Mouse (Mus musculus) brown adipose tissue, adult 24 weeks (tissue): ENCODE data around the gene Agap3. TPM values are rescaled to one million over a fixed set of nuclear protein-coding genes. Genes with fewer than 3 reads are reported as not detected.

Experiments
- H3K27ac ChIP-seq: fragments of 200-500 bp; replicated peaks from 2 replicates; pipeline ENCODE4 v1.5.1; 2012; ENCODE audit warnings: low read depth, mild to moderate bottlenecking, low read length
- H3K4me1 ChIP-seq: fragments of 200-500 bp; 2 replicates; pipeline ENCODE4 v1.6.1; 2012; ENCODE audit warnings: low read length, mixed read lengths; ENCODE audit not compliant: control insufficient read depth, insufficient read depth, insufficient read length
- H3K4me3 ChIP-seq: fragments of 200-500 bp; 2 replicates; pipeline ENCODE4 v1.5.1; 2012; ENCODE audit warnings: low read depth, mild to moderate bottlenecking, low read length, moderate library complexity; ENCODE audit not compliant: insufficient read depth
- polyA plus RNA-seq: library from polyadenylated mRNA; stranded (reverse); fragments of >200 nt; gene quantifications from 2 replicates; pipeline ENCODE4 v1.2.4, GENCODE M21; 2012; ENCODE audit not compliant: missing spikeins, insufficient read depth, insufficient read length

Gene Agap3
- polyA plus RNA-seq, 1 experiment: 17.2 TPM

DNA sequence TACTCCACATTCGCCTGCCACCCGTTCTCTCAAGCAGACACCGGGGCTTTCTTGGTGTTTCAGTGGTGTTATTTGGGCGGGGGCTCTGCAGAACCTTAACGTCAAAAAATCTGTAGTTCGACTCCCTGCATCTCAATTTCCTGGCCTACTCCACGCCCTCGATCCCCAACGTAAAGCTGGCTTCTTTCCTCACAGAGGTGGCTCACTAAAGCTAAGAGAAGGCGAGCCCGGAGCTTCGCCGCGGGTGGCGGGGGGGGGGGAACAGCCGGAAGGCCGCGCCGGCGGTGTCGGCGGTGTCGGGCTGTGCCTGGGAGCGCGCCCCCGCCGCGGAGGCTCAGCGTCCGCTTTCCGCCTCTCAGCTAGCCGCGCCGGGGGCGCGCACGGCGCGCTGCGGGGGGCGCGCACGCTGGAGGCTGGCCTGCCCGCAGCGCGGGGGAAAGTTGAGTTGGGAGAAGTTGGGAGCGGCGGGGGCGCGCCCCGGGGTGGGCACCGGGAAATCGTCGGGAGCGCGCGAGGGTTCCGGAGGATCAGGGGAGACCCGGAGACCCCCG, 27.0 kb upstream of the Agap3 start:
- Histone ChIP-seq H3K27ac (peak overlapping the region; percentile 99), H3K4me3 (peak overlapping the region; percentile 89), H3K4me1 (0 out of 2 replicates have a peak, but pooled peaks cover 6% of the 10 kb centered on the region)

DNA sequence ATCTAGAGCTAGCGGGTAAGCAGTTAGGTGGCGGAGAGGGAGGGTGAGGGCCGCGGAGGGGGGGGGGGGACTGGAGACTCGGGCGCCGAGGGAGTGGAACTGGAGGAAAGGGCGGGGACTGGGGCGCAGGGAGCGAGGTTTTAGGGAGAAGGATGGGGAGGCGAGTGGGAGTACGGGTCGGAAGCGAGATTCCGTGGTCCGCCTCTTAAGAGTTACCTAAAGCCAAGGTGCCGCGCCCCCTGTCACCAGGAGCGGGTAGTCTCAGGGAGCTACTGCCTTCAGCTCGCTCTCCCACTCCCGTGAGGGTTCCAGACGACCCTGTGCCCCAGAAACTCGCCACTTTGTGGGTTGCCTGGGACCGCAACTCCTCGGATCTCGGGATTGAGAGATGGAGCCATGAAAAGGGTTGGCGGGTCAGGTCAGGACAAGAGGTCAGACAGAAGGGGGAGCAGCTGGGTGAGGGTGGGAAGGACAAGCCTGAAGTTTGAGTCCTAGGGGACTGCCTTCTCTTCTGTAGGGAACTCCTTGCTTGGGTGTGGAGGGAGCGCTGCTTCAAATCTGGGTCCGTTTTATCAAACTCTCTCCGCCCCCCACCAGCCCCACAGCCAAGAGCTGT, 26.4 kb upstream of the Agap3 start:
- Histone ChIP-seq H3K4me1 (0 out of 2 replicates have a peak, but pooled peaks cover 6% of the 10 kb centered on the region), H3K4me3 (peak overlapping the region; percentile 89)

DNA sequence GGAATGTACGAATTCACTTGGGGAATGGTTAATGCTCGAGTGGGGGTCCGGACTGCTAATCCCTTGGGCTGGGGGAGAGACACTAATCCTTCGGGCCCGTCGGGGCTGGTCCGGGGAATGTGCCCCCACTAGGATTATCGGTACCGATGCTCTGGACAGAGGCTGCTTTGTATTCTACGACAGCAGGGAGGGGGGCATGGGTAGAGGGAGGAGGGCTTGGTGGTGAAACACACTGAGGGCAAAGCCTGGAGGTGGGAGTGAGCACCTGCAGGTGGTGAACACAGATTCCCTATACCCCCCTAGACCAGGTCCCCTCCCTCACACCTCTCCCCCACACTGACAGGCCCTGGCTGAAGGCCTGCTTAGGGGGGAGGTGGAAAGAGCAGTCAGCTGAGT, 25.9 kb upstream of the Agap3 start:
- Histone ChIP-seq H3K4me1 (0 out of 2 replicates have a peak, but pooled peaks cover 6% of the 10 kb centered on the region), H3K27ac (no peak overlapping the region), H3K4me3 (peak overlapping the region; percentile 89)

More for the DNA sequence above, 26.4 kb upstream of the Agap3 start:
- H3K27ac ChIP-seq: peak overlapping the region; percentile 56

DNA sequence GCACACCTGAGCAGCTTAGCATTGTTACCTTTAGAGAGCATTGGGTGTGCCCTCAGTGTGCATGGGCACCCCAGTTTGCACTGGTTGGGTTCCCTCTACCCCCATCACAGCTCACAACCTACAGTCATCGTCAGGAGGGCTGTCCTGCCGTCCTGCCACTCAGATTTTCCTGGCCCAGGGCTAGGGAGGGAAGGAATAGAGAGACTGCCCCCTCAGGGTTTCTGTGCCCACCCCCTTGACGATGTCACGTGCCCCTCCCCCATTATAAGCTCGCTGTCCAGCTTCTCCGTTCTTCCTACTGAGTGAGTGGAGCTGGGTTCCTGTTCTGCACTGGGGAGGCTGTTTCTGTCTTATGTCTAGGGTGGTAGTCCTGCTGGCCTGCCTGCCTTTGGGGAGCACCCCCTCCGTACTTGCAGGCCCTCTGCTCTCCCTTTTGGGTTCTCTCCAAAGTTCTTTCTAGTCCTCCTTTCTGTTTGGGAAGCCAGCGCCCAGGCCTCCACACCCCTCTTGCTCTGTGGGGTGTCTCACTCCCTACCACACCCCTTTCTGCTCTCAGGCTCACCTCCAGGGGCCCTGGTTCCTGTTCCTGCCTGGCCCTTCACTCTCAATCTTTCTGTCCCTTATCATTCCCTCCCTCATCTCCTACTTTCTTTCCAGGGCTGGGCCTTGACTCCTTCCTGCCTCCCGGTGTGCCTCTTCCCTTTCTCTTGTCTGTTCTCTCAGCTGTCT, 25.3 kb upstream of the Agap3 start:
- H3K27ac ChIP-seq: no peak overlapping the region
- H3K4me3 ChIP-seq: peak overlapping the region; percentile 89; the same call in 1 of the 2 replicates
- 0 out of 2 replicates have a peak, but pooled peaks cover 6% of the 10 kb centered on the region for H3K4me1 ChIP-seq

DNA sequence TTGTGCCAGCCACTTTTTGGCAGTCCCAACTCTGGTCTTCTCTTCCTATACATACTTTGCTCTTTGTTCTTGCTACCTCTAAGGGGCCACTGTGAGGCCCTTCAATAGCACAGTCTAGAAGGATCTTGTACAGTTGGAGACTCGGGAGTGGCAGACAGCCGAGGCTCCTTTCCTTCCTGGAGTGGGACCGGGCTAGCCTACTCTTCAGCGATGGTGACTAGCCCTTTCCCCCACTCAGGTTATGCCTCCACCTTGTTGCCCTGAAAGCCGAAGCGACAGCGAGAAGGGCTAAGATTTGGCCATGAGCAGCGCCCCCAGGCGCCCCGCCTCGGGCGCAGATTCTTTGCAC, 24.7 kb upstream of the Agap3 start:
- H3K27ac ChIP-seq: no peak overlapping the region
- H3K4me1 ChIP-seq: 0 out of 2 replicates have a peak, but pooled peaks cover 6% of the 10 kb centered on the region
- no peak overlapping the region for H3K4me3 ChIP-seq

DNA sequence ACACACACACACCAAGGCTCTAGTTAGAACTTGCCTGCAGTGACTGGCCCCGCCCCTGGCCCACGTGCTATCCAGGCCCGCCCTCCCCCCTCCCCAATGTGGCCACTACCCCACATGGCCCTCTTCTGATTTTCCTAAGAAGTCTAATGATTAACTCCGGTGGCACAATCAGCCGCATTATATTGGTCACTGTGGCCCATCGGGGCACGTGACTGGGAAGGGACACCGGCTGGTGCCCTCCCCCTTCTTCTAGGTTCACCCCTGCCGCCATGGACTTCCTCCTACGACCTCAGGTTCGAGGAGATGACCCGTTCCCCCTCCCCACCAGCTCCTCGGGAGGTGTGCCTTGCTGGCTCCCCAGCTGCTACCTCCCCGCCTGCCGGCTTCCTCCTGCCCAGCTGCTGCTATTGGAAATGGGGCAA, 24.0 kb upstream of the Agap3 start:
- Histone ChIP-seq H3K4me1 (0 out of 2 replicates have a peak, but pooled peaks cover 6% of the 10 kb centered on the region), H3K4me3 (no peak overlapping the region), H3K27ac (no peak overlapping the region)

DNA sequence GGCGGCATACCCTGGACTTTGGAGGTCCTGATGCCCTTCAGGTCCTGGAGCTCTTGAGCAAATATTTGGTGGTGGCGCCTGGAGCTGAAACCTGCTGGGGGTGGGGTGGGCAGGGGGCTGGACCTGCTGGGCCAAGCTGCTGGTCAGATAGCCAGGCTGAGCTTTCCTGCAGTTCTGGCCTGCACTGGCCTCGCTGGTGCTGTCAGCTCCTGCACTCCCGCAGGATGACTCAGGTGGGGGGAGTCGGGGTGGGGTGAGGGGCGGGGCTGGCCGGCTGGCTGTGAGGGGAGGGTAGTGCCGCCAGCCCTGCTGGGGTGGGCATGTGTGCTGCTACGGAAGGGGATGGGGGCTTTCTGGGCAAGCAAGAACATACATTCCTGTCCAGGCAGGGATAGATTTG, 23.4 kb upstream of the Agap3 start:
- Histone ChIP-seq H3K27ac (no peak overlapping the region), H3K4me3 (no peak overlapping the region), H3K4me1 (0 out of 2 replicates have a peak, but pooled peaks cover 6% of the 10 kb centered on the region)

DNA sequence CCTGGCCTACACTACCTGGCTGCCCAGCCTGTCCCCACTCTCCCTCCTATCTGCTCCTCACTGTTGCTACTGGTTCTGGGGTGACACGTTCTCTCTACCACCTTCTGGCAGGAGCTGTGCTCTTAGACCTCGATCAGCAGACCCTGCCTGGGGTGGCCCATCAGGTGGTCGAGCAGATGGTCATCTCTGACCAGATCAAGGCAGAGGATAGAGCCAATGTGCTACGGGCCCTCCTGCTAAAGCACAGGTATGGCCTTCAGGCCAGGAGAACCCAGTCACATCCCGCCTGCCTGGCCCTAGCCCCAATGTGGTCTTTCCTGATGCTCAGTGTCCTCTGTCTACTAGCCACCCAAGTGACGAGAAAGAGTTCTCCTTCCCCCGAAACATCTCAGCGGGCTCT, 18.0 kb upstream of the Agap3 start:
- Histone ChIP-seq H3K27ac (no peak overlapping the region), H3K4me3 (no peak overlapping the region), H3K4me1 (no peaks in the 10 kb centered on the region)

DNA sequence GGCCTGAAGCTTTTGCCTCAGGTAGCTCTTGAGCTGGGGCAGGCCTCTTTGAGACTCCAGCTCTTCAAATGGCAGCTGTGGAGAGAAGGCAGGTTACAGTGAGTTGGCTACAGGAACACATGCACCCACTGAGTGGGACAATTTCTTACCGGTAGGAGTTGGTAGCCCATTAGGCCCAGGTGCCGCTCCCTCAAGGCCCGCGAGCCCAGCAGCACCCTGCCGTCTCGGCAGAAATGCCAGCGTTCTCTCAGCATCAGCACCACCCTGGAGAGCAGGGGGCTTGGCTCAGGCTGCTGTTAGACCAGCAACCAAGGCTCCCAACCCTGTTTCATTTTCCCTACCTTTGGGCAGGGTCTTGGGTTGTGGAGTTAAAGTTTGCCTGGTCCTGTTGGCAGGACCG, 10.8 kb upstream of the Agap3 start:
- H3K4me1 ChIP-seq: peaks cover 17% of the 10 kb centered on the region; the same call in 1 of the 2 replicates
- no peak overlapping the region for H3K27ac ChIP-seq
- no peak overlapping the region for H3K4me3 ChIP-seq

DNA sequence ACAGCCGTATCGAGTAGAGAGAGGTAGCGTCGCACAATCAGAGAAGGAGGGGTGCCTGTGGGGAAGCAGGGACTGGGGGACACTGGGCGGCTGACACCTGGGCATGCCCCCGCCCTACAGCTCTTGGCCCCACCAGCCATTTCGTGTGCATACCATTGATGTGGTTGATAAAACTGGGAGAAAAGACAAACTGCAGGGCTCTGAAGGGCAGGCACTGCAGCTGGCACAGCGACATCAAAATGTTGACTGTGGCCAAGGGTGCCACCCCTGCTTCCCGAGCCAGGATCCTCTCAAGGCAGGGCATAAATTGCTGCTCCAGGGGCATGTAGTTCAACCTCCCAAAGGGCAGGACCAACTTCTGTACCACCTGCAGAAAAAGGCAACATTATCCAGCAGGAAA, 9.9 kb upstream of the Agap3 start:
- peaks cover 17% of the 10 kb centered on the region; the same call in 1 of the 2 replicates for H3K4me1 ChIP-seq
- no peak overlapping the region for H3K27ac ChIP-seq
- H3K4me3 ChIP-seq: no peak overlapping the region

DNA sequence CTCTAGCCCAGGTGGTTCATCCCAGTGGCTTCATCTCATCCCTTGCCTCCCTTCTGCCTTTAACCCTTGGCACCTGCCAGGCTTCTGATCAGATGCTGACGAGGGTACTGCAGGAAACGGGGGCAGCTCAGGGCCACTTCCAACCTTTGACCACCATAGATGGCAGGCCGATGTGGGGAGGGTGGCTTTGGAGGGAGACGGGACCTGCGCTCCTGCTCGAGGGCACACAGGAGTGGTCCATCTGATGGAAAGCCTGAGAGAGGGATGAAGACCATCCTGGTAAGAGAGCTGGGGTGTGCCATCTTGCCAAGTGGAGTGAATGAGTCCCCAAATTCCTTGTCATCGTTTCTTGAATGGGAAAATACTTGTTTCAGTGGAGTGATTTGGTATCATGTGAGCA, 8.8 kb upstream of the Agap3 start:
- peaks cover 19% of the 10 kb centered on the region; the same call in 1 of the 2 replicates for H3K4me1 ChIP-seq
- H3K27ac ChIP-seq: no peak overlapping the region
- H3K4me3 ChIP-seq: no peak overlapping the region

DNA sequence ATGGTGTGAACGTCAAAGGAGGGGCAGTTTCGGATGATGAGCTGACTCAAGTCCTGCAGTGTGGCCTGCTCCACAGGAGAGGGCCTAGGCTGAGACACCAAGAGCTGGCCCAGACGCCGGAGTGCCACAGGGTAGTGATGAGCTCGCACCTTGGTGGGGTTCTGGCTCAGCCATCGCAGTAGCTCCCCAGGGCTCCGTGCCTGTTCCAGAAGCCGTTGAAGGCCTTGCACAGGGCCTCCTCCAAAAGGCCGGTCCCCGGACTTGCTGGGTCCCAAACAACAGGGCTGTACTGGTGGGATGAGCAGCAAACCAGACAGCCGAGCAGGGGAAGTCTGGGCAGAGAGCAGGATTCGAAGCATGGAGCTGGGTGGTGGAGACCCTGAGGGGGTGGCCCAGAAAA, 8.1 kb upstream of the Agap3 start:
- Histone ChIP-seq H3K27ac (no peak overlapping the region; the same call in 1 of the 2 replicates), H3K4me1 (peaks cover 19% of the 10 kb centered on the region; the same call in 1 of the 2 replicates), H3K4me3 (peak overlapping the region; percentile 99)

DNA sequence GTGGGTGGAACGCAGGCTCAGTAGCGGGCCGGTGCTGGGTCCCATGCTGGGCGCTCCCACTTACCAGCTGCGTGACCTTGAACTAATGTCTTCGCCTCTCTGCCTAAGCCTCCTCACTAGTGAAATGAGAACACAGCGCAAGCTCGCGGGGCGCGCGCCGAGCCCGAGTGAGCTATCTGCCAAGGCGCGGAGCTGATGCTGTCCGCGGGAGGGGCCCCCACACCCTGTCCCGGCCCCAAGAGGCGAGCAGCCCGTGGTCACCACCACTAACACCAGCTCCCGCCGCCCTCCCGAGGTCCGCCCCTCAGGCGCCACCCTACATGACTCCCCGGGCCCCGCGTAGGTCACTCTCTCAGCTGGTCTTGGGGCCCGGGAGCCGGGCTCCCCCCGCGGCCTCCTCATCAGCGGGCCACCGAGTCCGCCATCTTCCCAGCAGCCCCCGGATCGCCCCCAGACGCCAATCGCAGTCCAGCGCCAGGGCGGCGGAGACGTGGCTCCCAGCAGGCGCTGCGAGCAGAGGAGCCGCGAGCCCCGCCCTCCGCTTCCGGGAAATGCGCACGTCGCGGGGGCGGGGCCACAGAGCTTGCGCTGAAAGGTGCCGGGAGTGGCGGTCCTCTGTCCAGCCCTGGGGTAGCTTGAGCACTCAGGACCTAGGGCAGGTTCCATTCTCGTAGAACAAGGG, 7.1 kb upstream of the Agap3 start, which contains the start of gene Fastk:
Fastk (minus strand) TSS at position 542 of the 682 bp plus-strand sequence.
- Histone ChIP-seq H3K27ac (peak within 1 kb of the TSS; percentile 98), H3K4me3 (peak within 1 kb of the TSS; percentile 99), H3K4me1 (peaks cover 19% of the 10 kb centered on the region; the same call in 1 of the 2 replicates)

DNA sequence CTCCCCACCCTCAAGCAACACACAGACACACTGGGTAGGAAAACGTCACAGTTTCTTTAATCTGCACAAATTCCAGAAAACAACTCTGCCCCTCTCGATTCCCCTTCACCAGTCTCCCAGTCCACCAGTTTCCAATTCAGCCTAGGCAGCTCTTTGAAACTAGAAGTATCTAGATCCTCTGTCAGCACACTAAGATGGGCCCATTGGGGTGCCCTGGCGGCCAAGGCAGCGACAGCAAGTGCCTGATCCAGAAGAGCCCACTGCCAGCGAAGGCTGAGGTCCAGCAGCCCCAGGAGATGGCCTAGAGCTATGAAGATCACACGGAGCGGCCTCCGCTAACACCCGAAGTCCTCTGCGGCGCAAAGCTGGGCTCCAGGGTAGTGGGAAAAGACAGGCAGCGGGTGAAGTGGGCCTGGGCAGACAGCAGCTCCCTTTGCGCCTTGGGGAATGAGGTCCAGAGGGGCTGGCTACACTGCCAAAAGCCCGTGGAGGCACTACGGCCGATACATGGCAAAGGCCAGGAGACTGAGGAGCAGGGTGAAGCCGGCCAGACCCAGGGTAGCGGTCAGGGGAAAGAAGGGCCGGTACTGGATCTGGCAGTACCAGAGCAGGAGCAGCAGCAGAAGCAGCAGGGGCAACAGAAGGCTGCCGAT, 6.4 kb upstream of the Agap3 start:
- peaks cover 19% of the 10 kb centered on the region; the same call in 1 of the 2 replicates for H3K4me1 ChIP-seq
- H3K4me3 ChIP-seq: peak overlapping the region; percentile 99
- H3K27ac ChIP-seq: peak overlapping the region; percentile 92
